Mouse (Mus musculus): Measurements from ENCODE around the gene Gale. TPM values are rescaled to one million over a fixed set of nuclear protein-coding genes. Genes with fewer than 3 reads are reported as not detected.
A peak's percentile ranks its signal among the peaks of the same experiment; 100 is the strongest.
"Not testable (repeated sequence)": the region's sequence is repeated elsewhere in the genome, so short reads cannot be mapped to it uniquely, and the experiment has no call there.

The Gale gene
- polyA plus RNA-seq, 1 experiment from 2014 or later, result 40.5 TPM

DNA sequence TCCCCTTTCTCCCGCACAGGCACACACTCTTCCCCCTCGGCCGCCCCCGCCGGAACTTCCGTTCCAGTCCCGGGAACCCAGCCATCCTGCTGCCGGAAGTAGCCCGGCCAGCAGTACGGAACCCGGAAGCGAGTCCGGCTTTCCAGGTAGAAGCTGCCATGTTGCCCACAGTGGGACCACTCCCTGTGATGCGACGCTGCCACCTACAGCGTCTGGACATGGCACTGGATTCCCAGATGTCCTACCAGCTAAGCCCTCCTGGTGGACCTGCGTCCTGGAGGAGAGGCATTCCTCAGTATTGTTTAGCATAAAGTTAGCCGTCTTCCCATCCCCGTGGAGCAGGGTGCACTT lies 9.0 kb downstream of the Gale start, which contains the start of gene Lypla2:
Gene Lypla2 (minus strand): TSS at position 71 of the 351 bp plus-strand sequence.
- H3K27me3 ChIP-seq, result no peaks in the 10 kb centered on the region
- H3K36me3 ChIP-seq, result peaks cover 62% of the 10 kb centered on the region
- H3K27ac ChIP-seq, result peak within 1 kb of the TSS; percentile 60
- peaks cover 17% of the 10 kb centered on the region for H3K4me1 ChIP-seq
- under 1% methylated on average over 19 of the region's 19 CpGs for WGBS
- peak within 1 kb of the TSS; percentile 91 for H3K4me2 ChIP-seq
- peak; percentile 82 for ATAC-seq (ENCODE audit: borderline replicate concordance, extremely low read depth, low FRiP score, low TSS enrichment)
- no peaks in the 10 kb centered on the region for H3K9me3 ChIP-seq
- H3K9ac ChIP-seq, result peak within 1 kb of the TSS; percentile 95
- peak within 1 kb of the TSS; percentile 95 for H3K4me3 ChIP-seq

DNA sequence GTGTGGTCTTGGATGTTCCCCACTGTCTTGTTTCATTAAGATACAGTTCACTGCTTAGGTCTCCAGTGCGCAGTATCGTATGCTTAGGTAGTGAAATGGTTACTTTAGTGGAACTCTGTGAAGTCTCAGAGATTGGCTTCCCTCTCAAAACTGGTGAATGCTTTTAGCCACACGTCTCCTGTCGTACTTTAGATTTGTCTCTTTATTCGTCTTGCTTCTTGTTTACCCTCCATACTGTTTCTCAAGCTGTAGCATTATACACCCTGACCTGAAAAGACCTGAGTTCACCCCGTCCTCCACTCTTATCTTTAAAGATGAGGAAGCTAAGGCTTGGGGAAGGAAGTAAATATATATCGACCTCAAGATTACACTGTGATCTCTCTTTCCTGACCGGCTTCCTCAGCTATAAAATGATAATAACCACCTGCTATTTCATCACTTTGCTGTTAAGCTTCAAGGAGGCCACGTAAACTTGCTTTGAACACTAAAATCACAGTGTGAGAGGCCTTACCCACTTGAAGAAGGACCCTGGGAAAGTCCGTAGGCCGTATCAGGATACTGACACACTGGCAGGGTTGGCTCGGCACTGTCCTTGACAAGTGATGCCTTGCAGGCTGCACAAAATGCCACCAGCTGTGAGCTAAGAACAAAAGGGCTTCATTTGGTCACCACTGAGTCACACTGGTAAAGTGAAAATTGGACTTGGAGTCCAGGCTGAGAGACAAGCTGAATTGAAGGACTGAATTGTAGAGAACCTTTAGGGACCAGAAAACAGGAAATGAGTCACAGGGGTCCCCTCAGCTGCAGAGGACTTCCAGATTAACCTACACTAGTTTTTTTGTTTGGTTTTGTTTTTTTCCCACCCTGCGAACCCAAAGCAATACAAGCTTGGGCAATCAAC lies 9.6 kb downstream of the Gale start:
- H3K27me3 ChIP-seq, result no peaks in the 10 kb centered on the region
- ATAC-seq (ENCODE audit: borderline replicate concordance, extremely low read depth, low FRiP score, low TSS enrichment), result no peak
- H3K36me3 ChIP-seq, result peaks cover 59% of the 10 kb centered on the region
- WGBS, result 54% methylated on average over 13 of the region's 13 CpGs
- peaks cover 17% of the 10 kb centered on the region for H3K4me1 ChIP-seq
- H3K27ac ChIP-seq, result no peak overlapping the region
- no peaks in the 10 kb centered on the region for H3K9me3 ChIP-seq
- H3K9ac ChIP-seq, result peak overlapping the region; percentile 95; the same call in 1 of the 2 replicates
- H3K4me2 ChIP-seq, result peak overlapping the region; percentile 91
- H3K4me3 ChIP-seq, result peak overlapping the region; percentile 95

DNA sequence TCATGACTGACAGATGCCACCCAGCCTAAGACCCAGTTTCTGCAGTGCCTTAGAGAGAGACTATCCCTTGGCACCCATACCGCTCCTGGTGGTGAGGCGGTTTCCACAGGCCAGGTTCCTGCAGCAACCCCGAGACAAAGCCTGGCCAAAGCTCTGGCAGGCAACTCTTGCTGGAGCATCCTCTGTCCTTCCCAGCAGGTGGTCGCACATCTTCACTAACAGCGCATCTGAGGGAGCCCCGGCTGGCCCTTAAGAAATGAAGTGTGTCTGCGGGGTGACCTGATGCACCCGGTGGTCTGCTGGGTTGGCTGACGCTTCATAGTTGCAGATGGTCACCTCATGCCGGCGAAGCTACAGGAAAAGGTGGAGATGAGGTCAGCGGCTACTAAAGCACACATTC lies 12.6 kb downstream of the Gale start:
- peaks cover 11% of the 10 kb centered on the region for H3K4me1 ChIP-seq
- H3K9me3 ChIP-seq, result no peaks in the 10 kb centered on the region
- no peak overlapping the region for H3K4me3 ChIP-seq
- WGBS, result 85% methylated on average over 12 of the region's 12 CpGs
- peaks cover 49% of the 10 kb centered on the region for H3K36me3 ChIP-seq
- no peak overlapping the region for H3K4me2 ChIP-seq
- H3K27ac ChIP-seq, result no peak overlapping the region
- no peak overlapping the region for H3K9ac ChIP-seq
- ATAC-seq (ENCODE audit: borderline replicate concordance, extremely low read depth, low FRiP score, low TSS enrichment), result no peak
- H3K27me3 ChIP-seq, result no peaks in the 10 kb centered on the region

DNA sequence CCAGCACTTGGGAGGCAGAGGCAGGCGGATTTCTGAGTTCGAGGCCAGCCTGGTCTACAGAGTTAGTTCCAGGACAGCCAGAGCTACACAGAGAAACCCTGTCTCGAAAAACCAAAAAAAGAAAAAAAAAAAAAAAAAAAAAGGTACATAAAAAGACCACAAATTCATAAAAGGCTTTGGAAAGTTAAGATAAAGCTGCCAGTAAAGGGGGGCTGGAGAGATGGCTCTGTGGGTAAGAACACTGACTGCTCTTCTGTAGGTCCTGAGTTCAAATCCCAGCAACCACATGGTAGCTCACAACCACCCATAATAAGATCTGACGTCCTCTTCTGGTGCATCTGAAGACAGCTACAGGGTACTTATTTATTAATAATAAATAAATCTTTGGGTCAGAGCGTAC lies 16.7 kb downstream of the Gale start:
- H3K36me3 ChIP-seq, result peaks cover 64% of the 10 kb centered on the region
- not testable (repeated sequence) for ATAC-seq (ENCODE audit: borderline replicate concordance, extremely low read depth, low FRiP score, low TSS enrichment); H3K4me2 ChIP-seq; H3K9ac ChIP-seq; H3K27me3 ChIP-seq; H3K4me1 ChIP-seq; H3K4me3 ChIP-seq; H3K27ac ChIP-seq; H3K9me3 ChIP-seq
- WGBS, result 94% methylated on average over 5 of the region's 5 CpGs

DNA sequence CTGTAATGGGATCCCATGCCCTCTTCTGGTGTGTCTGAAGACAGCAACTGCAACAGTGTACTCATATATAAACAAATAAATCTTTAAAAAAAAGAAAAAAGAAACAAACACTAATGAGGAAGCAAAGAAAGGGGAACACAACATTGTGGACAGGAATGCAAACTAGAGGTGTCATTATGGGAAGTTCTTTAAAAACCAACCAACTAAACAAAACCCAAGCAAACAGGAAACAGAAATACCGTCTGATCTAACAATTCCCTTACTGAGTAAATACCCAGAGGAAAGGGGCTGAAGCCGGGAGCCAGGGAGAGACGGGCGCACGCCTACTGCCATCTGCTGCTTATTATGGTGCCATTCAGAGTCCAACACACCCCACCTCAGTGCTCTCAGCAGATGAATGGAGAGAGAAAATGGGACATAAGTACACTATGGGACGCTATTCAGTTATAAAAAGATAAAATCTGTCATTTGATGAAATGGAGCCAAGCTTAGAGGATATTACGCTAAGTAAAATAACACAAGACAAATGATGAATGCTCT lies 18.1 kb downstream of the Gale start:
- Histone ChIP-seq H3K9ac (no peak overlapping the region), H3K4me3 (no peak overlapping the region), H3K27ac (no peak overlapping the region), H3K4me2 (no peak overlapping the region), H3K27me3 (no peaks in the 10 kb centered on the region), H3K4me1 (peaks cover 11% of the 10 kb centered on the region), H3K36me3 (peaks cover 53% of the 10 kb centered on the region), H3K9me3 (no peaks in the 10 kb centered on the region)
- no peak for ATAC-seq (ENCODE audit: borderline replicate concordance, extremely low read depth, low FRiP score, low TSS enrichment)
- 72% methylated on average over 7 of the region's 7 CpGs for WGBS

DNA sequence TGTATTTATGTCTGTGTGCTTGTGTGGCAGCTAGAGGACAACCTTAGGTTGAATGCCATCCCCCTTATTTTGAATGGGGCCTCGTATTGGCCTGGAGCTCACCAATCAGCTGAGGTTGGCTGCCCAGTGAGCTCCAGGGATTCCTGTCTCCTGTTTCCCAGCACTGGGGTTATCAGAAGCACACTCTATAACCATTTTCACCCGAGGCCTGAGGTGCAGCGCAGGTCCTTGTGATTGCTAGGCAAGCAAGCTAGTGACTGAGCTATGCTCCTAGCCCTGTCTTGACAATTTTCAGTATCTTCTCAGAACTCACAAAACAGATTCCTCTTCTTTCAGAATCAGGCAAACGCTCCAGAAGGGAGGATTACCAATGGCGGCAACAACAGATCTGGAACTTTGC lies 21.0 kb downstream of the Gale start:
- Histone ChIP-seq H3K4me3 (no peak overlapping the region), H3K27ac (no peak overlapping the region), H3K9me3 (no peaks in the 10 kb centered on the region), H3K9ac (no peak overlapping the region), H3K4me1 (peaks cover 18% of the 10 kb centered on the region), H3K4me2 (no peak overlapping the region), H3K36me3 (peaks cover 34% of the 10 kb centered on the region), H3K27me3 (no peaks in the 10 kb centered on the region)
- ATAC-seq (ENCODE audit: borderline replicate concordance, extremely low read depth, low FRiP score, low TSS enrichment), result no peak
- WGBS, result 82% methylated on average over 5 of the region's 5 CpGs

DNA sequence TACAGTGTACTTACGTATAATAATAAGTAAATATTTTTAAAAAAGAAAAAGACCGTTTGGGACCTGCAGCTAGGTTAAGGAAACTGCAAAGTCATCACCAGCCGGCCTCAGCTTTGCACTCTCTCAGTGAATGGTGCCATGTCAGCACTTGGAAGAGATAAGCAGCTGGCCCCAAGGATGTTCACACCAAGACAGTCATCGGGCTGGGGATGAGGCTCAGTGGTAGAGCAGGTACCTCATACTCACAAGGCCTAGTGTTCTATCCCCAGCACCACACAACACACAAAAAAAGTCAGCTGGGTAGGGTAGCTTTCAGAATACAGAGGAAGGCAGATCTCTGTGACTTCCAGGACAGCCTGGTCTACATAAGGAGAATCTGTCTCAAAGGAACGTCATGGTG lies 21.7 kb downstream of the Gale start:
- H3K9ac ChIP-seq, result no peak overlapping the region
- no peak overlapping the region for H3K27ac ChIP-seq
- H3K36me3 ChIP-seq, result peaks cover 34% of the 10 kb centered on the region
- H3K27me3 ChIP-seq, result no peaks in the 10 kb centered on the region
- H3K9me3 ChIP-seq, result no peaks in the 10 kb centered on the region
- 0 out of 2 replicates have a peak overlapping the region, but pooled peaks have one; percentile 87 for H3K4me3 ChIP-seq
- peaks cover 18% of the 10 kb centered on the region for H3K4me1 ChIP-seq
- WGBS, result 84% methylated on average over 5 of the region's 5 CpGs
- H3K4me2 ChIP-seq, result peak overlapping the region; percentile 88; the same call in 1 of the 2 replicates
- ATAC-seq (ENCODE audit: borderline replicate concordance, extremely low read depth, low FRiP score, low TSS enrichment), result no peak

DNA sequence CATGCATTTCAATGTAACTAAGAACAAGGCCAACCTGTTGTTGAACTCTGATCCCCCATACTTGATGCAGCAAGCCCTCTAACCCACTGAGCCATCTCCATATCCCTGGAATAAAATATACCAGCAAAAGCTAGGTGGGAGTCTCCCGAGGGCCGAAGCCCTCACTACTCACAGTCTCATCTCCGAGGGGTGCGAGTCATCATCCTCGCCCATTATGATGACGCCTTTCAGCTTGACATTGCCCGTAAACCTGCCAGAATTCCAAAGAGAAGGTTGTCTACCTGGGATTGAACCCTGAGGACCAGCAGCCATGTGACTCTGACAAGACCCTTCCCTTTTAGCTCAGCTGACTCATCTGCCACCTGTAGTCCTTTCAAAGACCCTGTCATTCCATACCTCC lies 22.2 kb downstream of the Gale start:
- no peaks in the 10 kb centered on the region for H3K9me3 ChIP-seq
- 82% methylated on average over 7 of the region's 7 CpGs for WGBS
- no peaks in the 10 kb centered on the region for H3K27me3 ChIP-seq
- H3K9ac ChIP-seq, result peak overlapping the region; percentile 95
- no peak overlapping the region for H3K27ac ChIP-seq
- no peak for ATAC-seq (ENCODE audit: borderline replicate concordance, extremely low read depth, low FRiP score, low TSS enrichment)
- H3K4me1 ChIP-seq, result peaks cover 18% of the 10 kb centered on the region
- H3K4me2 ChIP-seq, result peak overlapping the region; percentile 88
- H3K36me3 ChIP-seq, result peaks cover 32% of the 10 kb centered on the region
- peak overlapping the region; percentile 87 for H3K4me3 ChIP-seq

DNA sequence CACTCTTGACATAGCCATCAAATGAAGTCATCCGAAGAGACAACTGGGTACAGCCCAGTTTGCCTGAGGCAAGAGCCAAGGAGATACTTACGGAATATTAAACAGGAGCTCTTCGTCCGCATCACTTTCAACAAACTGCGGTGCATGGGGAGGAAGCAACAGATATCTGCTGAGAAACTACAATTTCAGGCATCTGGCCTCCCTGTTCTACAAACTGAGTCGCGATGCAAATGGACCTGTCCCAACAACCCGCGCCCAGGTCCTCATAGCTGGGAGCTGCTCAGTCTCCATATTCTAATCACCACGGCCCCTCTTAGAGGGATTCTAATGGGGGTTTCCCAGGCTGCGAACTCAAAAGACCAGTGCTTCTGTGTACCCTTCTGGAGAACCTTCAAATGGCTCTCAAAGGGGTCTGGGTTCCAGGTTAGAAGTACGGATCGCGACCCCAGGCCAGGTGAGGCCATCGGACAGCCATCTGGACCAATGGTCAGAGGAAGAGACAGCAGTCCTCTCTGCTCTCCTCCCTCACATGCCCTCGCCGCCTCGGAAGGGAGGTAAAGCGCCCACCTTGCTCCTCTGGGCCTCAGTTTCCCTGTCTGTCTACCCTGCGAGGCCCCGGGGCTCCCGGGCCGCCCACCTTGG lies 22.9 kb downstream of the Gale start:
- H3K4me2 ChIP-seq, result peak overlapping the region; percentile 88
- peak overlapping the region; percentile 95 for H3K9ac ChIP-seq
- WGBS, result 4% methylated on average over 23 of the region's 23 CpGs
- peak overlapping the region; percentile 87 for H3K4me3 ChIP-seq
- peaks cover 18% of the 10 kb centered on the region for H3K4me1 ChIP-seq
- H3K9me3 ChIP-seq, result no peaks in the 10 kb centered on the region
- no peak for ATAC-seq (ENCODE audit: borderline replicate concordance, extremely low read depth, low FRiP score, low TSS enrichment)
- H3K27ac ChIP-seq, result peak overlapping the region; percentile 81
- H3K36me3 ChIP-seq, result peaks cover 29% of the 10 kb centered on the region
- H3K27me3 ChIP-seq, result no peaks in the 10 kb centered on the region

DNA sequence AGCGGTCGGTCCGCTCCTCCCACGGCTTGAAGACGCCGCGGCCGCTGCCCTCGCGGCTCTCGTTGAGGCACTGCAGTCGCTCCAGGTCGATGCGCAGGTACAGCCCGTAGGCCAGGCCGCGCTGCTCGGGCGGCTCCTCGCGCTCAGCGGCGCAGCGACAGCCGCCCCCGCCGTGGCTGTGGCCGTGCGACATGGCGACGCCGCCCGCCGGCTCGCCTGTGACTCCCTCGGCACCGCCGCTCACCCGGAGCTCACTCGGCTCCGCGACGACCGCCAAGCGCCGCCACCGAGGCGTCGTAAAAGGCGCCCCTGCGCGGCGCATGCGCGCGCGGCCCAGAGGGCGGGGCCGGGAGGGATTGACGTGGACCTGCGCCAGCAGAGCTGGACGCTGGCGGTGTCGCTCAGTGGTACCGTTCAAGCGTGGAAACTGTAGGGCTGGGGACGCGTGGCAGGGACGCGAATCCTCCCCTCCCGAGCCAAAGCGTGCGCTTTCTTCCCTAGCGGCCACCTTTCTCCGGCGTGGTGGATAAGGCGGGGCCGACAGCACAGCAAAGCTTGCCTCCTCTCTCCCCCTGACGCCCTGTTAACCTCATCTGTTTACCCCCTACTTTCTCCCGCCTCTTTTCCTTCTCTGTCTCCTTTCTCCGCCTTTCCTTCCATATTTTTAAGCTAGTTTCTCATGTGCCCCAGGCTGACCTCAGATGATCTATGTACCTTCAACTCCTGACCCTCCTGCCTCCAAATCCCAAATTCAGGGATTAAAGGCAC lies 23.6 kb downstream of the Gale start, which contains the start of gene Pithd1:
Gene Pithd1 (minus strand): TSS at position 322 of the 768 bp plus-strand sequence.
- H3K27ac ChIP-seq, result peak within 1 kb of the TSS; percentile 81
- ATAC-seq (ENCODE audit: borderline replicate concordance, extremely low read depth, low FRiP score, low TSS enrichment), result peak; percentile 89
- H3K4me1 ChIP-seq, result peaks cover 18% of the 10 kb centered on the region
- peak within 1 kb of the TSS; percentile 95 for H3K9ac ChIP-seq
- H3K36me3 ChIP-seq, result peaks cover 25% of the 10 kb centered on the region
- under 1% methylated on average over 62 of the region's 81 CpGs for WGBS
- H3K4me3 ChIP-seq, result peak within 1 kb of the TSS; percentile 87
- no peaks in the 10 kb centered on the region for H3K9me3 ChIP-seq
- H3K4me2 ChIP-seq, result peak within 1 kb of the TSS; percentile 88
- no peaks in the 10 kb centered on the region for H3K27me3 ChIP-seq

DNA sequence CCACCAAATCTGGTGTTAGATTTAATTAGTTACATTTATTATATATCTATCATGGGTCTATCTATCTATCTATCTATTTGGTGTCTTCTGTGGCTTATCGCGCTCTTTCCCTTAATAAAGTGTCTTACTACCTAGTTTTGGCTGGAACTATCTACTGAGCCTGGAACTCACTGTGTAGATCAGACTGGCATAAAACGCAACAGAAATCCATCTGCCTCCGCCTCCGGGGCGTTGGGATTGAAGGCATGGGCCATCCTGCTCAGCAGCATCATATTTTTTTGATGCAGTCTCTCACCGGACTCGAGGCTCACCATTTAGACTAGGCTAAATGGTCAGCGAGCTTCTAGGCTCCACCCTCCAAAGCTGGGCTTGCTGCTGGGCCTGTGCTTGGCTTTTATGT lies 24.2 kb downstream of the Gale start:
- Histone ChIP-seq H3K4me3 (peak overlapping the region; percentile 87), H3K27me3 (no peaks in the 10 kb centered on the region), H3K27ac (no peak overlapping the region), H3K9ac (0 out of 2 replicates have a peak overlapping the region, but pooled peaks have one; percentile 95), H3K9me3 (no peaks in the 10 kb centered on the region), H3K36me3 (peaks cover 24% of the 10 kb centered on the region), H3K4me2 (peak overlapping the region; percentile 88), H3K4me1 (peaks cover 18% of the 10 kb centered on the region)
- WGBS, result 63% methylated on average over 9 of the region's 9 CpGs
- no peak for ATAC-seq (ENCODE audit: borderline replicate concordance, extremely low read depth, low FRiP score, low TSS enrichment)
